Mouse (Mus musculus) urinary bladder, postnatal 10 days (tissue): ENCODE measurements around the gene Pon1.

Source experiments
- DNase-seq: peaks from one replicate; pipeline ENCODE4 v3.0.0; 2022; ENCODE audit warnings: low spot score

The Pon1 gene

GRCm38 (mm10) chr6:5177967-5178891 is 15.5 kb downstream of the Pon1 start:
- no peak for DNase-seq

- DNase-seq, result no peak
Observed at GRCm38 (mm10) chr6:5174179-5174812, 19.4 kb downstream of the Pon1 start.

- DNase-seq, result no peak
Observed at GRCm38 (mm10) chr6:5172571-5172970, 21.2 kb downstream of the Pon1 start.

GRCm38 (mm10) chr6:5171418-5171817 is 22.3 kb downstream of the Pon1 start:
- DNase-seq, result no peak

- no peak for DNase-seq
Observed at GRCm38 (mm10) chr6:5168158-5168557, 25.6 kb downstream of the Pon1 start.

- no peak for DNase-seq
Observed at GRCm38 (mm10) chr6:5167051-5167677, 26.6 kb downstream of the Pon1 start.

GRCm38 (mm10) chr6:5164855-5165254 is 28.9 kb downstream of the Pon1 start:
- DNase-seq, result no peak

GRCm38 (mm10) chr6:5163507-5164144 is 30.1 kb downstream of the Pon1 start:
- DNase-seq, result no peak

GRCm38 (mm10) chr6:5162052-5162451 is 31.7 kb downstream of the Pon1 start:
- no peak for DNase-seq

GRCm38 (mm10) chr6:5159385-5159791 is 34.4 kb downstream of the Pon1 start:
- no peak for DNase-seq

GRCm38 (mm10) chr6:5156541-5157425 is 37.0 kb downstream of the Pon1 start:
- no peak for DNase-seq

- DNase-seq, result no peak
Observed at GRCm38 (mm10) chr6:5155313-5155927, 38.3 kb downstream of the Pon1 start.

- no peak for DNase-seq
Observed at GRCm38 (mm10) chr6:5154786-5155185, 39.0 kb downstream of the Pon1 start.

- no peak for DNase-seq
Observed at GRCm38 (mm10) chr6:5152185-5152584, 41.6 kb downstream of the Pon1 start.

- DNase-seq, result no peak
Observed at GRCm38 (mm10) chr6:5151171-5151570, 42.6 kb downstream of the Pon1 start.

GRCm38 (mm10) chr6:5149941-5150340 is 43.8 kb downstream of the Pon1 start:
- DNase-seq, result no peak

- no peak for DNase-seq
Observed at GRCm38 (mm10) chr6:5147488-5148142, 46.1 kb downstream of the Pon1 start.

GRCm38 (mm10) chr6:5139666-5140065 is 54.1 kb downstream of the Pon1 start:
- no peak for DNase-seq

GRCm38 (mm10) chr6:5138875-5139631 is 54.7 kb downstream of the Pon1 start:
- DNase-seq, result no peak

GRCm38 (mm10) chr6:5136046-5136445 is 57.7 kb downstream of the Pon1 start:
- no peak for DNase-seq
